Mouse (Mus musculus): ENCODE results near the gene Arhgef10l. TPM values are rescaled to one million over a fixed set of nuclear protein-coding genes. Genes with fewer than 3 reads are reported as not detected.

Arhgef10l gene
- polyA plus RNA-seq, 1 experiment from 2014 or later: 27.7 TPM

DNA sequence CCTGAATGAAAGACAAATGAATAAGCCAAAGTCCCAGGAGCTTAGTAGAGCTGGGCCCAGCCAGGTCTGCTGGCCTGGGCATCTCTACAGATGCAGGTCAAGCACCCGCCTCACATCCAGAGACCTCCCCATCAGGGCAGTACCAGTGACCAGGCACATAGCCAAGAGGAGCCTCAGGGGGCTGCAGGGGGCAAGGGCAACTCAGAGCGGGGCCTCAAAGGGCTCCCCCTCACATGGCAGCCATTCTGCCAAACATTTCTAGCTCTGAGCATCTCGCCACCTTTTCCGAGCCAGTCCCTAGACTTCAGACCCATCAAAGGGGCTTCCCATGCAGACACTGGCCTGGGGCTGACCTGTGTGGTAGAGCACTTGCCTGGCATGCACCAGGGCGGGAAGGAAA, 27.2 kb downstream of the Arhgef10l start:
- Histone ChIP-seq H3K36me3 (peaks cover 30% of the 10 kb centered on the region), H3K9ac (replicated peaks) (no peak overlapping the region), H3K27me3 (no peaks in the 10 kb centered on the region), H3K27ac (no peak overlapping the region), H3K4me3 (replicated peaks) (no peak overlapping the region), H3K4me2 (replicated peaks) (no peak overlapping the region), H3K4me1 (replicated peaks) (peaks cover 25% of the 10 kb centered on the region), H3K9me3 (0 out of 2 replicates have a peak, but pooled peaks cover 4% of the 10 kb centered on the region)
- 87% methylated on average over 5 of the region's 5 CpGs for WGBS
- no peak for ATAC-seq

DNA sequence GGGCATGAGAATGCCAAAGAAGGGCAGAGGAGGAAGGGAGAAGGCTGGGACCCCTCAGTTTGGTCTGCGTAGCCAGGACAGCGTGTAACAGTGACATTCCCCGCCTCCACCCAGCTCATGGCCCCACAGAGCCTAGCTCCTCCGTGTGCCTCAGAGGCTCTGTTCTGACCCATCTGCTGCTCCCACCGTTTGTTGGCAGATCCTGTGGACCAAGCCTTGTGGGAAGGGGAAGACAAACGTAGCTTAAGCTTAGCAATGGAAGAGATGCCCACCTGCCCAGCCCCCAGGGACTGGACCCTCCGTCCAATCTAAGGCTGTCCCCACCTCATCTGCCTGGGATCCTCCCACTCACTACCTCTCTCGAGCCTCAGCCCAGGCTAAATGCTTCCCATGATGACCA, 28.5 kb downstream of the Arhgef10l start:
- Histone ChIP-seq H3K4me2 (replicated peaks) (no peak overlapping the region), H3K9me3 (no peaks in the 10 kb centered on the region), H3K9ac (replicated peaks) (no peak overlapping the region), H3K4me3 (replicated peaks) (no peak overlapping the region), H3K36me3 (peaks cover 32% of the 10 kb centered on the region), H3K4me1 (replicated peaks) (peaks cover 29% of the 10 kb centered on the region), H3K27ac (no peak overlapping the region), H3K27me3 (no peaks in the 10 kb centered on the region)
- no peak for ATAC-seq
- 76% methylated on average over 8 of the region's 8 CpGs for WGBS

DNA sequence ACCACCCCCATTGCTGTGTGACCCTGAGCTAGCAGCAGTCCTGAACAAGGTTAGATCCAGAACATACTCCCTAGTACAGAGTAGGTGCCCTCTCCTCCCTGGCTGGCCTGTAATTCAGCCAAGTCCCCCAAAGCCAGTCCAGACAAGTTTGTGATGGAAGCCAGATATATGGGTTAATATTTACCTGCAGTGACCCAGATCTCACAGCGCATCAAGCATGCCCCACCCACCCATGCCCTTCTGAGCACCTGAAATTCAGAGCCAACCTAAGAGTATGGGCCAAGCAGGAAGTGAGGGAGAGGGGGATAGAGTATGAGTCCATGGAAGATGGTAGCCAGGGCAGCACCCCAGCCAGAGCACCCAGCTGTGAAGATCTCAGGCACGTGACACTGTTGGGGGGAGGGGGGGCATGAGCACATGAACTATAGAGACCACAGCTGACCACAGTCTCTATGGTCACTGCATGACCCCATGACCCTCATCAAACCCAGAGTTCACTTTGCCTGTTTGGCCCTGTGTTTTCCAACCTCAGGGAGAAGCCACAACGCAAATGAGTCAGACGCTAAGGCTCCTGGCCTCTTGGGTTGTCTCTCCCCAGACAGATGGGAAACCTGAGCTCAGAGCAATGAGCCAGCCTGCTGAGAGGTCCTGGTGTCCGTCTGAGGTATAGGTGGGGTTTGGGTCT, 29.4 kb downstream of the Arhgef10l start:
- no peak for ATAC-seq
- Histone ChIP-seq H3K27me3 (no peaks in the 10 kb centered on the region), H3K4me3 (replicated peaks) (no peak overlapping the region), H3K9me3 (no peaks in the 10 kb centered on the region), H3K36me3 (peaks cover 32% of the 10 kb centered on the region), H3K4me1 (replicated peaks) (peaks cover 29% of the 10 kb centered on the region), H3K27ac (no peak overlapping the region), H3K4me2 (replicated peaks) (no peak overlapping the region), H3K9ac (replicated peaks) (no peak overlapping the region)
- WGBS: 79% methylated on average over 5 of the region's 5 CpGs

DNA sequence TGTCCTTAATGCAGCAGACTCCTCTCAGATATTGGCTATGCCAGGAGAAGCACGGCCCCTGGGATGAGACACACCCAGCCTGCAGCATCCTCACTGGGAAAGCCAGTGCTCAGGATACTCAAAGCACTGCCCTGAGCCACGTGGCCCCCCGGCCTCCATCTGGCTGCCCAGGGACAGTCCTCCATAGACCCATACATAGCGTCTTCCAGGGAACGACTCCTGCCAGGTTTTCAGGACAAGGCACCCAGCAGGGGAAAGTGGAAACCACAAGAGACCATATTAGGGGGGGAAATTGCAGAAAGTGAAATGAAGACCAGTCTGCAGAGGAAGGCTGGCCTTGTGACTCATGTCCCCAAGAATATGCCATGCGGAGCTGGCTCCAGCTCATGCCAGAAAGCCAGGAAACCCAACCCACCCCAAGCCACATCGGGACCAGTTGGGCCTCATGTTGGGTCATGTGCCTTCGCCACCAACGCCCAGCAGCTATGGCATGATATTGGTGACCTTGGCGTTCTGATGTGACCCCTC, 30.9 kb downstream of the Arhgef10l start:
- 89% methylated on average over 10 of the region's 10 CpGs for WGBS
- ATAC-seq: no peak
- Histone ChIP-seq H3K27me3 (no peaks in the 10 kb centered on the region), H3K36me3 (peaks cover 25% of the 10 kb centered on the region), H3K9ac (replicated peaks) (no peak overlapping the region; the same call in 1 of the 2 replicates), H3K4me3 (replicated peaks) (no peak overlapping the region), H3K9me3 (no peaks in the 10 kb centered on the region), H3K27ac (peak overlapping the region; percentile 12; the same call in 1 of the 2 replicates), H3K4me2 (replicated peaks) (no peak overlapping the region), H3K4me1 (replicated peaks) (peaks cover 34% of the 10 kb centered on the region)

DNA sequence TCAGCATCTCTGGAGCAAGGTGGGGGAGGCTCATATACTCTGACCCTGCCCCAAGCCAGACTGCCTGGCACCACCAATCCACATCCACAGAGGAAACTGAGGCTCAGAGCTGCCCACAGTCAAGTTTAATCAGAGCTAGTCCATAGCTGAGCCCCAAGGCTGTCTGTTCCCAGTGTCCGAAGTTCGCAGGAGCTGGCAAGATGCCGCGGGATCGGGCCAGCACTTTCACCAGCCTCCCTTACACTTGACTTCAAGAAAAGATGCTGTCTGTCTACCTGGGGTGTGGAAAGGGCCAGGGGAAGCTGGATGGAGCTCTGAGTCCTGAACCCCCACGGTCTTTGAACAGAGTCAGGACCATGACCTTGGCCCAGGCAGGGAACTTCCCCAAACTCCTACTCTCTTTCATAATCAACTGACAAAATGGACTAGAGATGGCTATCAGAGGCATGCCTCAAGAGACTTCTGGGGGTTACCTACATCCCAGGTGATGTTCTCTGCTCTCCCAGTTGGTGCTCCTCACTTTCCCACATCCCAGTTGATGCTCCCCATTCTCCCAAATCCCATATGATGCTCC, 34.4 kb downstream of the Arhgef10l start:
- Histone ChIP-seq H3K4me3 (replicated peaks) (no peak overlapping the region), H3K4me1 (replicated peaks) (peaks cover 48% of the 10 kb centered on the region)

DNA sequence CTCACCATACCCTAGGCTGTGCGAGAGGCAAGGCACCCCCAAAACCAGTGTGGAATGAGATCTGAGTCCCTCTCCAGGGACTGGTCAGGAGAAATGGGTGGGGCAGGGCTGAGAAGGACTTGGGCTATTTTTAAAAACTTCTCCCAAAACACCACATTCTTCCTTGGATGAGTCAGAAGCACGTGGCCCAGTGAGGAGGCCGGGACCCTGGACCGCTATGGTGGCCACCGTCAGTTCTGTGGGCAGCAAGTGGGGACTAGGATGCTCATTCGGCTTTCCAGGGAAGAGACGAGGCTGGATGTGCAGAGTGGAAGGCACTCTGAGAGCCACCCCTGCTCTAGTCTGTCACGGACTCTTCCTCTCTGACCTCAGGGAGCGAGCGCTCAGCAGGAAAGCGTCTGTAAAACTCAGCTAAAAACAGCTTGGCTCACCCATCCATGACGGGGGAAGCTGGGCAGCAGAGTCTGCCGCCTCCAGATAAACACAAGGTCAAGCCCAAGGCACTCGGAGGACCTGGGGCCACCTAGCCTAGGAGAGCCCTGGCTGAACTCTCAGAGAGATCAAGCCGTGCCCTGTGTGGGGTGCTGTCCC, 35.1 kb downstream of the Arhgef10l start:
- Histone ChIP-seq H3K27ac (peak overlapping the region; percentile 25; the same call in 1 of the 2 replicates), H3K27me3 (no peaks in the 10 kb centered on the region), H3K4me1 (replicated peaks) (peaks cover 54% of the 10 kb centered on the region), H3K36me3 (peaks cover 25% of the 10 kb centered on the region), H3K9me3 (no peaks in the 10 kb centered on the region), H3K9ac (replicated peaks) (no peak overlapping the region; the same call in 1 of the 2 replicates), H3K4me2 (replicated peaks) (no peak overlapping the region), H3K4me3 (replicated peaks) (no peak overlapping the region)
- WGBS: 35% methylated on average over 15 of the region's 15 CpGs
- no peak for ATAC-seq

More for the DNA sequence above, 34.4 kb downstream of the Arhgef10l start:
- no peaks in the 10 kb centered on the region for H3K27me3 ChIP-seq
- no peak overlapping the region for H3K4me2 ChIP-seq (replicated peaks)
- no peak for ATAC-seq
- no peaks in the 10 kb centered on the region for H3K9me3 ChIP-seq
- H3K9ac ChIP-seq (replicated peaks): no peak overlapping the region
- H3K36me3 ChIP-seq: peaks cover 21% of the 10 kb centered on the region
- H3K27ac ChIP-seq: peak overlapping the region; percentile 25
- WGBS: 82% methylated on average over 6 of the region's 6 CpGs

DNA sequence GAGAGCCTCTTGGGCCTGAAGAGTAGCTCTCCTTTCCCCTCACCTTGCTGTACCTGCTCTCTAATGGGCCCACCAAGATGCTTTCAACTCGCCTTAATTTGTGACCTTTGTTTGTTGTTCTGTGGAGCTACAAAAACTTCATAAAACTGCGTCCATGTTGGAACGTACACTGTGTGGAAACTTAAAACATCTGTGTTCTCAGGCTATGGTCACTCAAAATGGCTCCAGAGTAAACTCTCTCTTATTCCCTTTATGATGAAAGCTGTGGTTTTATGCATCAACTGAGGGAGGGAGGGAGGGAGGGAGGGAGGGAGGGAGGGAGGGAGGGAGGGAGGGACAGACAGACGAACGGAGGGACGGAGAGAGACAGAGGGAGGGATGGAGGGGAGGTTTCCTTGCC, 35.7 kb downstream of the Arhgef10l start:
- no peak overlapping the region for H3K9ac ChIP-seq (replicated peaks)
- H3K4me1 ChIP-seq (replicated peaks): peaks cover 60% of the 10 kb centered on the region
- no peak overlapping the region for H3K27ac ChIP-seq

DNA sequence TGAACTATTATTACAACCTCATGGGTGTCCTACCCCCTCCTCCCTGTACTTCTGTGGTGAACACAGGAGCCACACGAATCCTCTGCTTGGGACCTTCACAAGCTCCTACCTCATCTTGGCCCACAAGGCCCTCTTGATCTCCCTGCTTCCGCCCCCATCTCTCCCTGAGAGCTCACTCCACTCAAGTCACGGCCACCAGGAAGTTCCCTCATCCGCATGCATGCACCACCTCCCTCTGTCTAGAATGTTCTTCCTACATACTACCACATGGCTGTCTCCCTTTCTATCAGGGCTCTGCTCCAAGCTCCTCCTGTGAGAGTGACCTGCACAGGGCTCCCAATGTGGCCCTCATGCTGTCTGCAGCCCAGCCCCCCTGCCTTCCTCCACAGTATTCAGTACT, 36.8 kb downstream of the Arhgef10l start:
- H3K27ac ChIP-seq: peak overlapping the region; percentile 73
- no peak overlapping the region; the same call in 1 of the 2 replicates for H3K9ac ChIP-seq (replicated peaks)
- ATAC-seq: no peak
- no peak overlapping the region for H3K4me3 ChIP-seq (replicated peaks)
- H3K27me3 ChIP-seq: no peaks in the 10 kb centered on the region
- H3K4me1 ChIP-seq (replicated peaks): peaks cover 67% of the 10 kb centered on the region
- 69% methylated on average over 4 of the region's 4 CpGs for WGBS
- peaks cover 23% of the 10 kb centered on the region for H3K36me3 ChIP-seq
- H3K9me3 ChIP-seq: no peaks in the 10 kb centered on the region
- no peak overlapping the region for H3K4me2 ChIP-seq (replicated peaks)

More for the DNA sequence above, 35.7 kb downstream of the Arhgef10l start:
- H3K4me2 ChIP-seq (replicated peaks): no peak overlapping the region
- peaks cover 25% of the 10 kb centered on the region for H3K36me3 ChIP-seq
- no peaks in the 10 kb centered on the region for H3K27me3 ChIP-seq
- WGBS: 65% methylated on average over 6 of the region's 6 CpGs
- no peak for ATAC-seq
- no peaks in the 10 kb centered on the region for H3K9me3 ChIP-seq
- H3K4me3 ChIP-seq (replicated peaks): no peak overlapping the region

DNA sequence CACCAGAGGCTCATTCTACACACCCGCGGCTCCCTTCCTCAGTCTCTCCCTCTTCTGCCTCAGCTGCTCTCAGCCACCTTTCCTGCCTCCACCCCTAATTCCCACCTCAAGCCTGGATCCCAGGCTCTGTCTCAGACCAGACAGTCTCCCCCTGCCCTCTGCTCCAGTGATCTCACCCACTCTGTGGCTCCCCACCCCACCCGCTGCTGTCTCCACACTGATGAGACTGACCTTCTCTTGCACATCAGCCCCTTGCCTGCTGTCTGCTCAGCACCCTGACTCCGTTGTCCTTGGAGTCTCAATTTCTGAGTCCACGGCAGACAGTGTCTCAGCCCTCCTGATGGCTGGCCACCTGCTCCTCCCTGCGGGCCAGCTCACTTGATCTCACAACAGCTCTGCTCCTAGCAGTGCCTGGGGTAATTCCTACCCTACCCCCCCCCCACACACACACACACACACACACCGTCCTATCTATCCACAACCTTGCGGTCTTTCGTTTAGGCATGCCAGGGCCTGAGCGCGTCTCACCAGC, 37.3 kb downstream of the Arhgef10l start:
- Histone ChIP-seq H3K36me3 (peaks cover 18% of the 10 kb centered on the region), H3K9ac (replicated peaks) (no peak overlapping the region; the same call in 1 of the 2 replicates), H3K27me3 (no peaks in the 10 kb centered on the region), H3K4me1 (replicated peaks) (peaks cover 72% of the 10 kb centered on the region), H3K4me3 (replicated peaks) (no peak overlapping the region), H3K4me2 (replicated peaks) (no peak overlapping the region), H3K27ac (peak overlapping the region; percentile 73), H3K9me3 (no peaks in the 10 kb centered on the region)
- 42% methylated on average over 11 of the region's 11 CpGs for WGBS
- ATAC-seq: no peak

DNA sequence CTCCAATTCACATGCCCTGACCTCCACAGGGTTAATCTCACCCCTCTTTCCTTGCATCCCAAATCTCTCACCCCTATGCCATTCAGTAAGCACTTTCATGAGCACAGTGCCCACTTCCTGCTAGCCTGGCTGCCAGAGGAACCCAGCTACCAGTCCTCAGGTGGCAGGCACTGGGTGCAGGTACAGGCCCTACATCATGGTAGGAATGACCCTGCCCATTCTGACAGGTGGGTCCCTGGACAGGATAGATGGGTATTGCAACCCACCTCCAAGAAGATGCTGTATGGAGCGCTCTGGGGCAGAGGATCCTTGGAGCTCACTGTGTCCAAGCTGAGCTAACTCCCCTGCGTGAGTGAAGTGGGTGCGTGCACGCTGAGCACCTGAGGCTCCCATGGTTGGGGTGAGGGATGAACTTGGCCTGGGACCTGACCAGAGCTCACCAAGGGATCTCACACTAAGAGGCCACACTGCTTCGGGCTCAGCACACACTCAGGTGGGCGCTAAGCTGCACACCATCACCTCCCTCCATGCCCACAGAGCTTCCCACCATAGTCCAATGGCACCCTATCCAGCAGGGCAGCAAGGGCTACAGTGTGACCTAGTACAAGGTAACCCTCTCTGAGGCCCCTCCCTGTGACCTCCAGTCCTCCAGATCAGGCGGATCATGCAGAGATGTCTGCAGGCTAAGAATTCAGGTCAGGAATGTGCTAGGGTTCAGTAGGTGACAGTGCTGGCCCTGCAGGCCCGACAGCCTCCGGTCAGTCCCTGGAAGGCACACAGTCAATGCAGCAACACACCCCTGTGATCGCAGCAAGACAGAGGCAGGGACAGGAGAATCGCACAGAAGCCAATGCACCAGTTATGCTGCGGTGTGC, 39.9 kb downstream of the Arhgef10l start:
- Histone ChIP-seq H3K27ac (peak overlapping the region; percentile 98), H3K9ac (replicated peaks) (0 out of 2 replicates have a peak overlapping the region, but pooled peaks have one; percentile 63), H3K9me3 (no peaks in the 10 kb centered on the region), H3K36me3 (0 out of 2 replicates have a peak, but pooled peaks cover 12% of the 10 kb centered on the region), H3K4me2 (replicated peaks) (no peak overlapping the region), H3K4me1 (replicated peaks) (peaks cover 70% of the 10 kb centered on the region), H3K4me3 (replicated peaks) (no peak overlapping the region), H3K27me3 (no peaks in the 10 kb centered on the region)
- WGBS: 67% methylated on average over 12 of the region's 12 CpGs
- no peak for ATAC-seq

DNA sequence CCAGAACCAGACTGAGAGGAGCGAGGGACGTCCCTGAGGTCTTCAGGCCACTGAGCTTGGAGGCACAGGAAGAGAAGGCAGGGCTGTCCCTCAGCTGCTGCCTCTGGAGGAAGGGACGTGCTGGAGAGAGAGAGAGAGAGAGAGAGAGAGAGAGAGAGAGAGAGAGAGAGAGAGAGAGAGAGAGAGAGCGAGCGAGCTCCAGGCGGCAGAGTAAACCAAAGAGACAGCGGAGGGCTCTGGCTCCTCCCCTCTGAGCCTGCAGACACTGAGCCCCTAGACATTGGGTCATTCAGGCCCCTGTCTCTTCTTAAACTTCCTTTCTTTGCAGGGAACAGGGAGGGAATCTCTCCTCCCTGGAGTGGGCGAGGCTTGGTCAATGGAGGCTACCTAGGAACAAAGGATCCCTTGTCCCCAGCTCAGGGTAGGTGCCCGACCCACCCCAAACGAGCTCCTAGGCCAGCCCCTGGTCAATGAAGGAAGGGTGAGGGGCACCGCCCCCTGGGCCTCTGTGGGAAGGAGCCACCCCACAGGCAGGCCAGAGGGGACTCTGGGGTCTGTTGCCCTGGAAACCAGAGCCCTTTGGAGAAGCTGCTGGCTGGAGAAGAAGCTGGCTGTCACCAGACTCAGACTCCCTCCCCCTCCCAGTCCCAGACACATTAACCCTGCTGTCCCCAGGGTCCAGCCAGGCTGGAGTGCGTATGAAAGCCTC, 41.2 kb downstream of the Arhgef10l start:
- ATAC-seq: peak; percentile 94
- H3K9me3 ChIP-seq: no peaks in the 10 kb centered on the region
- H3K27me3 ChIP-seq: no peaks in the 10 kb centered on the region
- H3K4me1 ChIP-seq (replicated peaks): peaks cover 72% of the 10 kb centered on the region
- under 1% methylated on average over 11 of the region's 12 CpGs for WGBS
- peak overlapping the region; percentile 63 for H3K9ac ChIP-seq (replicated peaks)
- H3K4me3 ChIP-seq (replicated peaks): peak overlapping the region; percentile 4; the same call in 1 of the 2 replicates
- peak overlapping the region; percentile 44 for H3K4me2 ChIP-seq (replicated peaks)
- 0 out of 2 replicates have a peak, but pooled peaks cover 14% of the 10 kb centered on the region for H3K36me3 ChIP-seq
- H3K27ac ChIP-seq: peak overlapping the region; percentile 98
